28 mouse cellular contexts compared by ENCODE assay signal in genomic region chr3:60541121-60541520, GRCm38 (mm10).
DNase-seq lines count a peak whose midpoint lies in the region; ATAC-seq and TF ChIP-seq lines count a peak whose summit lies in the region.
"Had no signal": no experiment of that assay in that cellular context is flagged by ENCODE, and none has a peak within 500 bp of the region (broad histone marks: within the 10 kb centered on the region; RNA-seq: fewer than 3 reads in every experiment).

No protein-coding gene starts in this region.

- no peak overlapping the region for H3K4me2 ChIP-seq in heart, postnatal 0 days (ENCODE audit: low read depth, low read length)
- H3K4me2 ChIP-seq: embryonic facial prominence, embryonic 13.5 days; forebrain, embryonic 12.5 days; forebrain, embryonic 15.5 days; heart, embryonic 13.5 days; hindbrain, embryonic 13.5 days; intestine, embryonic 15.5 days had no signal

- no peak for TF ChIP-seq EP300 in heart, postnatal 0 days (IDR thresholded peaks at IDR 0.05; ENCODE audit: low read depth)

- H3K36me3 ChIP-seq in heart, postnatal 0 days (replicated peaks; ENCODE audit: control insufficient read depth, insufficient read depth, low read length), result no peaks in the 10 kb centered on the region
- peaks cover 25% of the 10 kb centered on the region for H3K36me3 ChIP-seq in C2C12 (ENCODE audit: control insufficient read depth, insufficient read depth)
- H3K36me3 ChIP-seq: embryonic facial prominence, embryonic 10.5 days; embryonic facial prominence, embryonic 13.5 days; forebrain, embryonic 12.5 days; forebrain, embryonic 15.5 days; heart, embryonic 13.5 days; hindbrain, embryonic 10.5 days; hindbrain, embryonic 13.5 days; intestine, embryonic 15.5 days had no signal

- TF ChIP-seq CTCF in heart, postnatal 0 days (IDR thresholded peaks at IDR 0.05; ENCODE audit: low read depth), result no peak
- TF ChIP-seq CTCF in C2C12 (IDR thresholded peaks at IDR 0.05; ENCODE audit: control insufficient read depth, insufficient read depth, insufficient read length), result no peak

- no peak overlapping the region for H3K9ac ChIP-seq in heart, postnatal 0 days (replicated peaks; ENCODE audit: low read depth, low read length)
- H3K9ac ChIP-seq: embryonic facial prominence, embryonic 13.5 days; forebrain, embryonic 12.5 days; forebrain, embryonic 15.5 days; heart, embryonic 13.5 days; hindbrain, embryonic 13.5 days; intestine, embryonic 15.5 days had no signal

- DNase-seq in heart, postnatal 0 days (ENCODE audit: low spot score), result no peak
- DNase-seq in heart, adult 9 months (ENCODE audit: low spot score in 2 of 2), result no peak
- peak; percentile 63 for DNase-seq in 3T3-L1 (ENCODE audit: low read depth, low spot score)
- no peak for DNase-seq in retina, embryonic 14.5 days (ENCODE audit: low spot score)
- DNase-seq in cerebellum, adult 11-12 months, result no peak
- DNase-seq: adrenal gland, postnatal 14 days; cerebellum, adult 11 months; cerebellum, adult 8-10 months; cerebellum, postnatal 10 days; cerebellum, postnatal 36 days; embryo, embryonic 11 days; gastrocnemius, postnatal 14 days; heart, adult 11 months; heart, postnatal 10 days; heart, postnatal 36 days; kidney, adult 11 months had no signal

- no peak for ATAC-seq in heart, postnatal 0 days (ENCODE audit: insufficient read depth, low read depth)
- ATAC-seq: forebrain, embryonic 15.5 days; hindbrain, embryonic 16.5 days; intestine, embryonic 15.5 days; Patski had no signal

- peaks cover 1% of the 10 kb centered on the region; the same call in 1 of the 2 replicates for H3K4me1 ChIP-seq in heart, postnatal 0 days (ENCODE audit: control insufficient read depth, insufficient read depth)
- H3K4me1 ChIP-seq: embryonic facial prominence, embryonic 10.5 days; forebrain, embryonic 12.5 days; forebrain, embryonic 15.5 days; hindbrain, embryonic 10.5 days; hindbrain, embryonic 13.5 days had no signal

- peak overlapping the region; percentile 46; the same call in 1 of the 2 replicates for H3K27ac ChIP-seq in heart, postnatal 0 days (ENCODE audit: low read depth)
- H3K27ac ChIP-seq: embryonic facial prominence, embryonic 10.5 days; embryonic facial prominence, embryonic 13.5 days; forebrain, embryonic 12.5 days; forebrain, embryonic 15.5 days; heart, embryonic 13.5 days; hindbrain, embryonic 10.5 days; hindbrain, embryonic 13.5 days; intestine, embryonic 15.5 days had no signal

- WGBS in heart, postnatal 0 days, result 60% methylated on average over 4 of the region's 4 CpGs

- H3K79me2 ChIP-seq in C2C12 (ENCODE audit: control insufficient read depth, insufficient read depth), result peaks cover 100% of the 10 kb centered on the region

- H3K4me3 ChIP-seq in heart, postnatal 0 days (ENCODE audit: low read depth, low read length), result no peak overlapping the region
- no peak overlapping the region for H3K4me3 ChIP-seq in C2C12 (ENCODE audit: insufficient read depth, poor library complexity, severe bottlenecking)
- H3K4me3 ChIP-seq: embryonic facial prominence, embryonic 10.5 days; embryonic facial prominence, embryonic 13.5 days; erythroblast, embryonic 14.5 days; forebrain, embryonic 12.5 days; forebrain, embryonic 15.5 days; heart, embryonic 13.5 days; hindbrain, embryonic 10.5 days; hindbrain, embryonic 13.5 days; intestine, embryonic 15.5 days had no signal

- no peak overlapping the region for H3ac ChIP-seq in C2C12 (ENCODE audit: control insufficient read depth, insufficient read length, low read depth)

- no peaks in the 10 kb centered on the region for H3K9me3 ChIP-seq in heart, postnatal 0 days (replicated peaks; ENCODE audit: control insufficient read depth, low read length)
- H3K9me3 ChIP-seq: embryonic facial prominence, embryonic 10.5 days; embryonic facial prominence, embryonic 13.5 days; forebrain, embryonic 12.5 days; forebrain, embryonic 15.5 days; heart, embryonic 13.5 days; hindbrain, embryonic 10.5 days; hindbrain, embryonic 13.5 days; intestine, embryonic 15.5 days had no signal

- H3K79me3 ChIP-seq in C2C12 (ENCODE audit: low read depth), result peaks cover 93% of the 10 kb centered on the region

- no peaks in the 10 kb centered on the region for H3K27me3 ChIP-seq in heart, postnatal 0 days (ENCODE audit: control insufficient read depth, insufficient read depth, low read length)
- H3K27me3 ChIP-seq in C2C12 (ENCODE audit: control insufficient read depth, insufficient read depth, insufficient read length), result no peaks in the 10 kb centered on the region
- H3K27me3 ChIP-seq: embryonic facial prominence, embryonic 13.5 days; forebrain, embryonic 12.5 days; forebrain, embryonic 15.5 days; heart, embryonic 13.5 days; hindbrain, embryonic 13.5 days; intestine, embryonic 15.5 days; Patski had no signal

TF ChIP-seq in C2C12, 6 proteins besides CTCF, POLR2A, EP300 and RAD21:
- TF ChIP-seq FOSL1 (IDR thresholded peaks at IDR 0.05; ENCODE audit: insufficient read depth, low read length, poor library complexity, severe bottlenecking) (peak; percentile 49), MYOD1 (IDR thresholded peaks at IDR 0.05; ENCODE audit: control insufficient read depth, insufficient read length, low read depth) (no peak), MYOG (IDR thresholded peaks at IDR 0.05; ENCODE audit: control insufficient read depth, extremely low read depth, insufficient read length) (no peak)
